Mouse (Mus musculus): ENCODE measurements around the gene Dbx2. TPM values are rescaled to one million over a fixed set of nuclear protein-coding genes. Genes with fewer than 3 reads are reported as not detected.
A peak's percentile ranks its signal among the peaks of the same experiment; 100 is the strongest.

The Dbx2 gene
- polyA plus RNA-seq, 1 experiment from 2014 or later = not detected

- 22% methylated on average over 8 of the region's 8 CpGs for WGBS
- Histone ChIP-seq H3K36me3 (ENCODE audit: control insufficient read depth, insufficient read depth, low read length) (no peaks in the 10 kb centered on the region), H3K4me3 (ENCODE audit: low read length) (no peak overlapping the region), H3K9me3 (ENCODE audit: control insufficient read depth, low read length) (no peaks in the 10 kb centered on the region), H3K27ac (ENCODE audit: low read length) (no peak overlapping the region), H3K4me2 (ENCODE audit: low read depth, low read length) (no peak overlapping the region), H3K9ac (ENCODE audit: low read depth, low read length) (no peak overlapping the region), H3K4me1 (ENCODE audit: control insufficient read depth, insufficient read depth, low read length) (no peaks in the 10 kb centered on the region), H3K27me3 (replicated peaks; ENCODE audit: control insufficient read depth, insufficient read depth, low read length) (no peaks in the 10 kb centered on the region)
- no peak for ATAC-seq
These were observed 11.4 kb upstream of the Dbx2 start for GRCm38 (mm10) chr15:95667209-95667608.

GRCm38 (mm10) chr15:95665002-95665401 lies 9.2 kb upstream of the Dbx2 start:
- Histone ChIP-seq H3K9ac (ENCODE audit: low read depth, low read length) (no peak overlapping the region), H3K4me2 (ENCODE audit: low read depth, low read length) (no peak overlapping the region), H3K4me1 (ENCODE audit: control insufficient read depth, insufficient read depth, low read length) (no peaks in the 10 kb centered on the region), H3K27me3 (replicated peaks; ENCODE audit: control insufficient read depth, insufficient read depth, low read length) (no peaks in the 10 kb centered on the region), H3K4me3 (ENCODE audit: low read length) (no peak overlapping the region), H3K36me3 (ENCODE audit: control insufficient read depth, insufficient read depth, low read length) (no peaks in the 10 kb centered on the region), H3K9me3 (ENCODE audit: control insufficient read depth, low read length) (no peaks in the 10 kb centered on the region), H3K27ac (ENCODE audit: low read length) (no peak overlapping the region)
- 86% methylated on average over 4 of the region's 4 CpGs for WGBS
- ATAC-seq = no peak

- no peaks in the 10 kb centered on the region for H3K27me3 ChIP-seq (replicated peaks; ENCODE audit: control insufficient read depth, insufficient read depth, low read length)
- H3K27ac ChIP-seq (ENCODE audit: low read length) = no peak overlapping the region
- no peaks in the 10 kb centered on the region for H3K9me3 ChIP-seq (ENCODE audit: control insufficient read depth, low read length)
- ATAC-seq = no peak
- no peaks in the 10 kb centered on the region for H3K36me3 ChIP-seq (ENCODE audit: control insufficient read depth, insufficient read depth, low read length)
- no peak overlapping the region for H3K4me2 ChIP-seq (ENCODE audit: low read depth, low read length)
- no peaks in the 10 kb centered on the region for H3K4me1 ChIP-seq (ENCODE audit: control insufficient read depth, insufficient read depth, low read length)
- WGBS = 75% methylated on average over 2 of the region's 2 CpGs
- no peak overlapping the region for H3K9ac ChIP-seq (ENCODE audit: low read depth, low read length)
- H3K4me3 ChIP-seq (ENCODE audit: low read length) = no peak overlapping the region
These were observed 6.0 kb upstream of the Dbx2 start for GRCm38 (mm10) chr15:95661718-95662117.

GRCm38 (mm10) chr15:95660368-95660767 lies 4.6 kb upstream of the Dbx2 start:
- Histone ChIP-seq H3K27ac (ENCODE audit: low read length) (no peak overlapping the region), H3K4me3 (ENCODE audit: low read length) (no peak overlapping the region), H3K4me2 (ENCODE audit: low read depth, low read length) (no peak overlapping the region), H3K36me3 (ENCODE audit: control insufficient read depth, insufficient read depth, low read length) (no peaks in the 10 kb centered on the region), H3K9ac (ENCODE audit: low read depth, low read length) (no peak overlapping the region), H3K27me3 (replicated peaks; ENCODE audit: control insufficient read depth, insufficient read depth, low read length) (peaks cover under 1% of the 10 kb centered on the region; the same call in 1 of the 2 replicates), H3K9me3 (ENCODE audit: control insufficient read depth, low read length) (no peaks in the 10 kb centered on the region), H3K4me1 (ENCODE audit: control insufficient read depth, insufficient read depth, low read length) (no peaks in the 10 kb centered on the region)
- no peak for ATAC-seq
- 85% methylated on average over 5 of the region's 5 CpGs for WGBS

- Histone ChIP-seq H3K4me1 (ENCODE audit: control insufficient read depth, insufficient read depth, low read length) (no peaks in the 10 kb centered on the region), H3K27ac (ENCODE audit: low read length) (no peak overlapping the region), H3K4me2 (ENCODE audit: low read depth, low read length) (peak overlapping the region; percentile 53), H3K27me3 (replicated peaks; ENCODE audit: control insufficient read depth, insufficient read depth, low read length) (peaks cover 38% of the 10 kb centered on the region), H3K4me3 (ENCODE audit: low read length) (peak overlapping the region; percentile 30), H3K9ac (ENCODE audit: low read depth, low read length) (peak overlapping the region; percentile 31), H3K36me3 (ENCODE audit: control insufficient read depth, insufficient read depth, low read length) (no peaks in the 10 kb centered on the region), H3K9me3 (ENCODE audit: control insufficient read depth, low read length) (no peaks in the 10 kb centered on the region)
- ATAC-seq = no peak
- WGBS = 1% methylated on average over 49 of the region's 49 CpGs
These were observed 1.4 kb downstream of the Dbx2 start for GRCm38 (mm10) chr15:95654211-95654897.

GRCm38 (mm10) chr15:95653812-95654210 lies 1.9 kb downstream of the Dbx2 start:
- Histone ChIP-seq H3K4me3 (ENCODE audit: low read length) (peak overlapping the region; percentile 30; the same call in 1 of the 2 replicates), H3K9me3 (ENCODE audit: control insufficient read depth, low read length) (no peaks in the 10 kb centered on the region), H3K36me3 (ENCODE audit: control insufficient read depth, insufficient read depth, low read length) (no peaks in the 10 kb centered on the region), H3K4me1 (ENCODE audit: control insufficient read depth, insufficient read depth, low read length) (no peaks in the 10 kb centered on the region), H3K9ac (ENCODE audit: low read depth, low read length) (no peak overlapping the region), H3K27me3 (replicated peaks; ENCODE audit: control insufficient read depth, insufficient read depth, low read length) (peaks cover 38% of the 10 kb centered on the region), H3K4me2 (ENCODE audit: low read depth, low read length) (peak overlapping the region; percentile 53), H3K27ac (ENCODE audit: low read length) (no peak overlapping the region)
- WGBS = 5% methylated on average over 6 of the region's 6 CpGs
- ATAC-seq = no peak

GRCm38 (mm10) chr15:95652898-95653707 lies 2.7 kb downstream of the Dbx2 start:
- no peak for ATAC-seq
- Histone ChIP-seq H3K27ac (ENCODE audit: low read length) (no peak overlapping the region), H3K9me3 (ENCODE audit: control insufficient read depth, low read length) (no peaks in the 10 kb centered on the region), H3K36me3 (ENCODE audit: control insufficient read depth, insufficient read depth, low read length) (no peaks in the 10 kb centered on the region), H3K4me1 (ENCODE audit: control insufficient read depth, insufficient read depth, low read length) (no peaks in the 10 kb centered on the region), H3K9ac (ENCODE audit: low read depth, low read length) (no peak overlapping the region), H3K27me3 (replicated peaks; ENCODE audit: control insufficient read depth, insufficient read depth, low read length) (peaks cover 38% of the 10 kb centered on the region), H3K4me2 (ENCODE audit: low read depth, low read length) (no peak overlapping the region), H3K4me3 (ENCODE audit: low read length) (no peak overlapping the region)
- WGBS = 7% methylated on average over 23 of the region's 23 CpGs

GRCm38 (mm10) chr15:95651824-95652223 lies 3.9 kb downstream of the Dbx2 start:
- Histone ChIP-seq H3K9me3 (ENCODE audit: control insufficient read depth, low read length) (no peaks in the 10 kb centered on the region), H3K9ac (ENCODE audit: low read depth, low read length) (no peak overlapping the region), H3K4me3 (ENCODE audit: low read length) (no peak overlapping the region), H3K4me2 (ENCODE audit: low read depth, low read length) (no peak overlapping the region), H3K4me1 (ENCODE audit: control insufficient read depth, insufficient read depth, low read length) (no peaks in the 10 kb centered on the region), H3K36me3 (ENCODE audit: control insufficient read depth, insufficient read depth, low read length) (no peaks in the 10 kb centered on the region), H3K27ac (ENCODE audit: low read length) (no peak overlapping the region), H3K27me3 (replicated peaks; ENCODE audit: control insufficient read depth, insufficient read depth, low read length) (peaks cover 38% of the 10 kb centered on the region)
- ATAC-seq = no peak
- WGBS = 7% methylated on average over 3 of the region's 3 CpGs

- Histone ChIP-seq H3K4me2 (ENCODE audit: low read depth, low read length) (no peak overlapping the region), H3K27me3 (replicated peaks; ENCODE audit: control insufficient read depth, insufficient read depth, low read length) (no peaks in the 10 kb centered on the region), H3K27ac (ENCODE audit: low read length) (no peak overlapping the region), H3K9me3 (ENCODE audit: control insufficient read depth, low read length) (no peaks in the 10 kb centered on the region), H3K9ac (ENCODE audit: low read depth, low read length) (no peak overlapping the region), H3K4me3 (ENCODE audit: low read length) (no peak overlapping the region), H3K36me3 (ENCODE audit: control insufficient read depth, insufficient read depth, low read length) (no peaks in the 10 kb centered on the region), H3K4me1 (ENCODE audit: control insufficient read depth, insufficient read depth, low read length) (no peaks in the 10 kb centered on the region)
- 72% methylated on average over 15 of the region's 15 CpGs for WGBS
- no peak for ATAC-seq
These were observed 12.2 kb downstream of the Dbx2 start for GRCm38 (mm10) chr15:95643505-95644029.
